9 mouse cellular contexts compared by ENCODE assay signal in genomic region chr19:24016706-24017386, GRCm38 (mm10). TPM values are rescaled to one million over a fixed set of nuclear protein-coding genes. Genes with fewer than 3 reads are reported as not detected.
DNase-seq lines count a peak whose midpoint lies in the region; ATAC-seq and TF ChIP-seq lines count a peak whose summit lies in the region.
"Had no signal": no experiment of that assay in that cellular context is flagged by ENCODE, and none has a peak within 500 bp of the region (broad histone marks: within the 10 kb centered on the region; RNA-seq: fewer than 3 reads in every experiment).

No protein-coding gene starts in this region.

- no peak for TF ChIP-seq CTCF in Patski (IDR thresholded peaks at IDR 0.05)

- 6% methylated on average over 3 of the region's 3 CpGs for WGBS in forebrain, embryonic 13.5 days
- WGBS in limb, embryonic 10.5 days, result 75% methylated on average over 3 of the region's 3 CpGs
- 24% methylated on average over 3 of the region's 3 CpGs for WGBS in neural tube, embryonic 11.5 days

- no peak for DNase-seq in Patski (ENCODE audit: low read depth, low spot score)
- DNase-seq in brain, adult 2 months (ENCODE audit: low read depth, low spot score), result peak; percentile 57
- DNase-seq in heart, postnatal 14 days, result peak; percentile 58 to 65
- no peak for DNase-seq in limb, embryonic 10.5 days (ENCODE audit: low spot score)
- DNase-seq in neural tube, embryonic 11.5 days (ENCODE audit: low spot score), result peak; percentile 39
- DNase-seq in spleen, postnatal 10 days (ENCODE audit: low spot score in 2 of 2), result no peak

- H3K9me3 ChIP-seq in forebrain, embryonic 13.5 days (replicated peaks), result peaks cover 4% of the 10 kb centered on the region; the same call in 1 of the 2 replicates
- H3K9me3 ChIP-seq in limb, embryonic 10.5 days (replicated peaks), result no peaks in the 10 kb centered on the region
- no peaks in the 10 kb centered on the region for H3K9me3 ChIP-seq in neural tube, embryonic 11.5 days (ENCODE audit: control insufficient read depth, low read length)
- H3K9me3 ChIP-seq: liver, embryonic 15.5 days had no signal

- intact Hi-C loops in heart, postnatal 14 days (cut with DNase I), result loop anchor here (5.0 kb wide), 1 partner anchor 250 kb away; no protein-coding TSS in a partner anchor

- in situ Hi-C loops in Patski (cut with MboI; ENCODE audit: low pct_unique_long_range_greater_than_20kb), result no loop called here

- H3K9ac ChIP-seq in forebrain, embryonic 13.5 days, result no peak overlapping the region
- peak overlapping the region; percentile 18; the same call in 1 of the 2 replicates for H3K9ac ChIP-seq in neural tube, embryonic 11.5 days (ENCODE audit: low read length)
- H3K9ac ChIP-seq: liver, embryonic 15.5 days had no signal

- POLR2A ChIA-PET in Patski (lab: Charles Lee), result interaction anchor here (0.6 to 0.7 kb wide), 3 partner anchors 47 to 221 kb away, joined by 3 to 4 read pairs (median 3); no protein-coding TSS in a partner anchor

- H3K27me3 ChIP-seq in Patski, result peaks cover 4% of the 10 kb centered on the region
- H3K27me3 ChIP-seq in forebrain, embryonic 13.5 days, result no peaks in the 10 kb centered on the region
- no peaks in the 10 kb centered on the region for H3K27me3 ChIP-seq in limb, embryonic 10.5 days (ENCODE audit: low read depth, poor library complexity, severe bottlenecking)
- H3K27me3 ChIP-seq in neural tube, embryonic 11.5 days (ENCODE audit: control insufficient read depth, insufficient read depth, low read length), result no peaks in the 10 kb centered on the region
- H3K27me3 ChIP-seq: liver, embryonic 15.5 days had no signal

- H3K36me3 ChIP-seq in forebrain, embryonic 13.5 days (ENCODE audit: poor library complexity, severe bottlenecking), result no peaks in the 10 kb centered on the region
- H3K36me3 ChIP-seq in limb, embryonic 10.5 days, result no peaks in the 10 kb centered on the region
- no peaks in the 10 kb centered on the region for H3K36me3 ChIP-seq in neural tube, embryonic 11.5 days (ENCODE audit: control insufficient read depth, insufficient read depth, low read length)
- H3K36me3 ChIP-seq: liver, embryonic 15.5 days had no signal

- peak; percentile 39 for ATAC-seq in Patski
- ATAC-seq in forebrain, embryonic 13.5 days, result peak; percentile 65
- ATAC-seq in neural tube, embryonic 11.5 days (ENCODE audit: insufficient read depth, low FRiP score, low TSS enrichment), result peak; percentile 77
- ATAC-seq in erythroid progenitor cell, adult 5-6 weeks (replicated peaks; ENCODE audit: low FRiP score, poor library complexity, severe bottlenecking), result no peak

- no peak overlapping the region for H3K27ac ChIP-seq in forebrain, embryonic 13.5 days
- peak overlapping the region; percentile 42; the same call in 1 of the 2 replicates for H3K27ac ChIP-seq in limb, embryonic 10.5 days
- peak overlapping the region; percentile 67; the same call in 1 of the 2 replicates for H3K27ac ChIP-seq in neural tube, embryonic 11.5 days (ENCODE audit: low read depth, low read length)
- H3K27ac ChIP-seq: liver, embryonic 15.5 days had no signal

- H3K4me3 ChIP-seq in forebrain, embryonic 13.5 days, result no peak overlapping the region
- no peak overlapping the region for H3K4me3 ChIP-seq in limb, embryonic 10.5 days
- no peak overlapping the region for H3K4me3 ChIP-seq in neural tube, embryonic 11.5 days (ENCODE audit: low read depth, low read length)
- H3K4me3 ChIP-seq: liver, embryonic 15.5 days had no signal

- no peak overlapping the region for H3K4me2 ChIP-seq in forebrain, embryonic 13.5 days
- H3K4me2 ChIP-seq in neural tube, embryonic 11.5 days (ENCODE audit: low read depth), result no peak overlapping the region
- H3K4me2 ChIP-seq: liver, embryonic 15.5 days had no signal

- CTCF ChIA-PET in Patski (lab: Charles Lee), result no interaction called here

- H3K4me1 ChIP-seq in forebrain, embryonic 13.5 days, result peaks cover 11% of the 10 kb centered on the region
- H3K4me1 ChIP-seq in limb, embryonic 10.5 days, result peaks cover 14% of the 10 kb centered on the region
- peaks cover 7% of the 10 kb centered on the region for H3K4me1 ChIP-seq in neural tube, embryonic 11.5 days (ENCODE audit: control insufficient read depth, insufficient read depth, low read length)
- H3K4me1 ChIP-seq: liver, embryonic 15.5 days had no signal

RNA-seq across cellular contexts. Expression of gene Fam189a2, which starts 14.0 kb away (rescaled TPM):
- 2.3 TPM for polyA plus RNA-seq in Patski (2021)
- 0.35 and 0.47 TPM in 2 replicates for polyA plus RNA-seq in forebrain, embryonic 13.5 days (2015; fragmentation: Nextera tagmentation; extraction: Ambion mirVana)
- 10 to 100 TPM; 51.6 to 55.6 TPM for total RNA-seq in heart, postnatal 14 days (2021)
- 0.20 and 0.28 TPM in 2 replicates for polyA plus RNA-seq in limb, embryonic 10.5 days (2016; fragmentation: Nextera tagmentation; extraction: Ambion mirVana)
- polyA plus RNA-seq in neural tube, embryonic 11.5 days (2014; fragmentation: Nextera tagmentation; extraction: Ambion mirVana), result 1.9 and 2.4 TPM in 2 replicates
- not detected in 2 replicates for total RNA-seq in erythroid progenitor cell, adult 5-6 weeks (2015; ENCODE audit: low replicate concordance)
- not detected in 2 replicates for total RNA-seq in erythroid progenitor cell, adult 5-6 weeks (2017; ENCODE audit: low replicate concordance)

Comparison
In these comparisons a context has a peak if more than half of its experiments do, and no peak if none do; other contexts are left out.
1. DNase-seq: peak in brain, adult 2 months (single experiment), heart, postnatal 14 days (2 of 2) and neural tube, embryonic 11.5 days (single experiment); none in Patski (single experiment), limb, embryonic 10.5 days (single experiment) and spleen, postnatal 10 days (0 of 2).